Mouse (Mus musculus) forebrain, embryonic 15.5 days (tissue): ENCODE measurements at regions not wholly inside any gene's neighbourhood (a gene's known extent, or its start where the extent isn't known, plus 50 kb on each side); places are given as distances from the start of the nearest gene placed in this dataset.
A peak's percentile ranks its signal among the peaks of the same experiment; 100 is the strongest.

Experiments
- ATAC-seq: fragments of 200-750 bp; cut with Nextera tagmentation; replicated peaks from 2 replicates; pipeline ENCODE4 v1.8.0; 2017; ENCODE audit warnings: mild to moderate bottlenecking, moderate TSS enrichment, moderate library complexity
- H3K27ac ChIP-seq: fragments of 300-500 bp; sonication (generic); replicated peaks from 2 replicates; pipeline ENCODE4 v1.5.1; 2015; ENCODE audit warnings: mild to moderate bottlenecking, inconsistent platforms
- H3K27me3 ChIP-seq: fragments of 300-500 bp; sonication (generic); 2 replicates; pipeline ENCODE4 v1.6.1; 2015; ENCODE audit warnings: inconsistent platforms
- H3K36me3 ChIP-seq: fragments of 300-500 bp; sonication (generic); 2 replicates; pipeline ENCODE4 v1.6.1; 2015; ENCODE audit warnings: mild to moderate bottlenecking, inconsistent platforms
- H3K4me1 ChIP-seq: fragments of 300-500 bp; sonication (generic); 2 replicates; pipeline ENCODE4 v1.6.1; 2015; ENCODE audit warnings: inconsistent platforms
- H3K4me2 ChIP-seq: fragments of 300-500 bp; sonication (generic); replicated peaks from 2 replicates; pipeline ENCODE4 v1.6.1; 2015; ENCODE audit warnings: mild to moderate bottlenecking, inconsistent platforms
- H3K4me3 ChIP-seq: fragments of 300-500 bp; sonication (generic); 2 replicates; pipeline ENCODE4 v1.5.1; 2015; ENCODE audit warnings: mild to moderate bottlenecking, inconsistent platforms
- H3K9ac ChIP-seq: fragments of 300-500 bp; sonication (generic); replicated peaks from 2 replicates; pipeline ENCODE4 v1.6.1; 2015; ENCODE audit warnings: mild to moderate bottlenecking, inconsistent platforms
- H3K9me3 ChIP-seq: fragments of 300-500 bp; sonication (generic); 2 replicates; pipeline ENCODE4 v1.6.1; 2016; ENCODE audit warnings: inconsistent platforms
- WGBS: fragments of 180-500 bp; shearing (Covaris S2); methylation state at CpG from one replicate; pipeline ENCODE4 v1.1.7; 2015; ENCODE audit warnings: mixed read lengths; 5-methylcytosine and 5-hydroxymethylcytosine counted together

DNA sequence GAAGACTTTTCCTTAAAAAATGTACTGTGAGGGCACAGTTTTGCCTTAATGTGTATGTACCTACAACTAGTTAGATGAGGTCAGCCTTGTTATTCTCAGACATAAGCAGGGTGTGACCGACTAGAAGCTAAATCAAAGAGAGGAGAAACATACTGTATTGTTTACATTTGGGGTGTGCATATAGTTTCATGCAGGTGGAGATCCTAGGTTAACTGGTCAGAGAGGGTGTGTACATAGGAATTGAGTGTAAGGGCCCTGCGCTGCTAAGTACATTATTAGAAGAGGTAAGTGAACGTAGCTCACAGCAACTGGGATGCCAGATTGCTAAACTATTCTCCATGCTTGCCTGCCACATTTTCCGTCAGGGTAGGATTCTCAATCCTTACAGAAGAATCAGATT, 180.6 kb upstream of the Arrdc4 start:
- Histone ChIP-seq H3K36me3 (no peaks in the 10 kb centered on the region), H3K9ac (no peak overlapping the region), H3K4me3 (no peak overlapping the region), H3K27me3 (no peaks in the 10 kb centered on the region), H3K9me3 (no peaks in the 10 kb centered on the region), H3K27ac (no peak overlapping the region), H3K4me1 (0 out of 2 replicates have a peak, but pooled peaks cover 6% of the 10 kb centered on the region), H3K4me2 (no peak overlapping the region)
- ATAC-seq: no peak
- WGBS: 85% methylated on average over 4 of the region's 4 CpGs

DNA sequence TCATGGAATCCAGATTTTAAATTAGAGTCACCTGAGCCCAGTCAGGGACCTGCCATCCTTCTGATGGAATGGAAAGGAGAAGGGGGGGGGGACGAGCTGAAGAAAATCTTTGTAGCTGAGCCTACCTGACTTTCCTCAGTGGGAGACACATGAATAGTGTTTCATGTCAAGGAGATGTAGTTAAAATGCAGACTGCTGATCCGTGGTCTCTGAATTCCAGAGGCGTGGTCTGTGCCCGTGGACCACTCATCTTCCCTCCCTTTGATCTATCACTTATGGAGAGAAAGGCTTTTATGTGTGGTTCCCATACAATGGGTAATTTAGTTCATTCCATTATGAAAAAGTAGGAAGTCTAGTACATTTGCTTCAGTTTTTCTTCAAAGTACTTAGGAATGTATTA, 176.6 kb upstream of the Arrdc4 start:
- Histone ChIP-seq H3K27me3 (no peaks in the 10 kb centered on the region), H3K27ac (no peak overlapping the region), H3K4me1 (0 out of 2 replicates have a peak, but pooled peaks cover 2% of the 10 kb centered on the region), H3K4me3 (no peak overlapping the region), H3K9ac (no peak overlapping the region), H3K36me3 (no peaks in the 10 kb centered on the region), H3K9me3 (no peaks in the 10 kb centered on the region), H3K4me2 (no peak overlapping the region)
- no peak for ATAC-seq
- 64% methylated on average over 4 of the region's 4 CpGs for WGBS

- WGBS: 93% methylated on average over 9 of the region's 9 CpGs
- no peak overlapping the region for H3K4me2 ChIP-seq
- H3K4me1 ChIP-seq: peaks cover 6% of the 10 kb centered on the region; the same call in 1 of the 2 replicates
- no peak for ATAC-seq
- H3K9ac ChIP-seq: no peak overlapping the region
- H3K36me3 ChIP-seq: no peaks in the 10 kb centered on the region
- H3K27ac ChIP-seq: no peak overlapping the region
- H3K9me3 ChIP-seq: no peaks in the 10 kb centered on the region
- H3K27me3 ChIP-seq: no peaks in the 10 kb centered on the region
- H3K4me3 ChIP-seq: no peak overlapping the region
These were observed 169.8 kb upstream of the Arrdc4 start for GRCm38 (mm10) chr7:68918632-68919435.

GRCm38 (mm10) chr7:68917876-68918200, 168.8 kb upstream of the Arrdc4 start:
- Histone ChIP-seq H3K27me3 (no peaks in the 10 kb centered on the region), H3K9me3 (no peaks in the 10 kb centered on the region), H3K36me3 (no peaks in the 10 kb centered on the region), H3K4me3 (no peak overlapping the region), H3K27ac (no peak overlapping the region), H3K4me1 (peaks cover 6% of the 10 kb centered on the region; the same call in 1 of the 2 replicates), H3K9ac (no peak overlapping the region), H3K4me2 (no peak overlapping the region)
- ATAC-seq: no peak
- WGBS: 52% methylated on average over 2 of the region's 2 CpGs

- H3K36me3 ChIP-seq: no peaks in the 10 kb centered on the region
- peaks cover 6% of the 10 kb centered on the region; the same call in 1 of the 2 replicates for H3K4me1 ChIP-seq
- no peak for ATAC-seq
- no peaks in the 10 kb centered on the region for H3K27me3 ChIP-seq
- H3K9ac ChIP-seq: no peak overlapping the region
- no peak overlapping the region for H3K4me2 ChIP-seq
- H3K9me3 ChIP-seq: no peaks in the 10 kb centered on the region
- WGBS: 77% methylated on average over 21 of the region's 21 CpGs
- H3K27ac ChIP-seq: no peak overlapping the region
- H3K4me3 ChIP-seq: no peak overlapping the region
These were observed 168.3 kb upstream of the Arrdc4 start for GRCm38 (mm10) chr7:68917137-68917875.

- 85% methylated on average over 9 of the region's 9 CpGs for WGBS
- H3K9me3 ChIP-seq: no peaks in the 10 kb centered on the region
- no peak for ATAC-seq
These were observed 166.9 kb upstream of the Arrdc4 start for GRCm38 (mm10) chr7:68915976-68916375.

DNA sequence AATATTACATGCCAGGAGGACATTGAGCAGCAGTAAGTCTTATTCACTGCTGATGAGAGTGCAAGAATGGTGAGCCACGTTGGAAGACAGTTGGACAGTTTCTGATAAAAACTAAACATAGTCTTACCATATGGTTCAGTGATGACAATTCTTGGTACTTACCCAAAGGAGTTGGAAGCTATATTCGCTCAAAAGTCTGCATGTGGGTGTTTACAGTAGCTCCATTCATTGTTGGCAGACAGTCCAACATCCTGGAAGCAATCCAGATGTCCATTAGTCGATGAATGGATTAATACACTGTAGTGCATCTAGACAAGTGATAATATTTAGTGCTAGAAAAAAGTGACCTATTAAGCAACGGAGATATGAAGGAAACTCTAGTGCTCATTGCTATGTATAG, 165.3 kb upstream of the Arrdc4 start:
- no peak overlapping the region for H3K27ac ChIP-seq
- H3K4me3 ChIP-seq: no peak overlapping the region
- no peaks in the 10 kb centered on the region for H3K9me3 ChIP-seq
- peak; percentile 35; the same call in 1 of the 2 replicates for ATAC-seq
- H3K4me2 ChIP-seq: no peak overlapping the region
- 37% methylated on average over 4 of the region's 4 CpGs for WGBS
- H3K9ac ChIP-seq: no peak overlapping the region
- no peaks in the 10 kb centered on the region for H3K27me3 ChIP-seq
- no peaks in the 10 kb centered on the region for H3K36me3 ChIP-seq
- H3K4me1 ChIP-seq: peaks cover 6% of the 10 kb centered on the region; the same call in 1 of the 2 replicates

More at GRCm38 (mm10) chr7:68915976-68916375, 166.9 kb upstream of the Arrdc4 start:
- no peak overlapping the region for H3K4me2 ChIP-seq
- no peaks in the 10 kb centered on the region for H3K36me3 ChIP-seq
- no peaks in the 10 kb centered on the region for H3K27me3 ChIP-seq
- H3K9ac ChIP-seq: no peak overlapping the region
- H3K27ac ChIP-seq: no peak overlapping the region
- H3K4me1 ChIP-seq: peaks cover 6% of the 10 kb centered on the region; the same call in 1 of the 2 replicates
- no peak overlapping the region for H3K4me3 ChIP-seq

DNA sequence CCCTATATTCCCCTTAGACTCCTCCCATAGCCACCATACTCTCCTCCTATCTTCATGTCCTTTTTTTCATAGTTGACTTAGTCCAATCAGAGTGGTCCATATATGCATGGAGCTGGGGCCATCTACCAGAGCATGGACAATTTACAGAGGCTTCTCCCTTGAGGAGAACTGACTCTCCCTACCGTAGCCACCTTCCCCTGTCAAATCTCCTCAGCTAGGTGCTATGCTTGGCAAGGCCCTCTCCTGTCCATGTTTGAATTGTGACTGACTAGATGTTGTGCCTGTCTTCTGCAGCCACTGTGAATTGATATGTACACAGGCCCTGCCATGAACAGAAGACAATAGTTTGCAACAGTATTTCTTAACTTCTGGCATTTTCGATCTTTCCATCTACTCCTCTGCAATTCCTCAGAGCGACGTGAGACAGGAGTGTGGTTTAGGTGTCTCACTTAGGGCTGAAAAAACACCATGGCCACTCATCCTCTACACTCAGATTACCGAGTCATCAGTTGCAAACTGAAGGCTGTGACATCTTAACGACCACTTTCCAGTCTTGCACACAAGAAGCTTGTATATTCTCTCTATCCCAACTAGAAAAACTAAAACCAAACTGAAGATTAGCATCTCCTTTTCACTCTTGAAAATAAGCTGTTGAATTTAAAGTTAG, 163.1 kb upstream of the Arrdc4 start:
- Histone ChIP-seq H3K4me2 (no peak overlapping the region), H3K4me3 (no peak overlapping the region)

DNA sequence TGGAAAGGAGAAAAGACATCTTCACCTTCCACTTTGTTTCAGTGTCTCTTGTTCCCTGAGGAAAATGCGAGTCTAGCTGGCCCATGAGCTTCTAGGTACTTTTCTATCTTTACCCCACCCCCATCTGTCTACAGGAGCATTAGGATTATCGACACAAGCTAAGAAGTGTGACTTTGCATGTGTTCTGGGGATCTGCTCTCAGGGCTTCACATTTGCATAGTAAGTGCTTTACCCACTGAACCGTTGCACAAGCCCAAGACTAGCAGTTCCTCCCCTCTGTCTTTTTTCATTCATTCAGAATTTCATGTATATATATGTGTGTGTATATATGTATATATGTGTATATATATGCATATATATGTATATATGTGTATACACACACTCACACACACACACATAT, 162.5 kb upstream of the Arrdc4 start:
- WGBS: 75% methylated on average over 3 of the region's 3 CpGs
- Histone ChIP-seq H3K4me3 (no peak overlapping the region), H3K4me2 (no peak overlapping the region), H3K4me1 (peaks cover 24% of the 10 kb centered on the region), H3K9ac (no peak overlapping the region), H3K36me3 (no peaks in the 10 kb centered on the region), H3K9me3 (no peaks in the 10 kb centered on the region), H3K27ac (no peak overlapping the region), H3K27me3 (no peaks in the 10 kb centered on the region)
- ATAC-seq: no peak

More for the DNA sequence above, 163.1 kb upstream of the Arrdc4 start:
- H3K27ac ChIP-seq: no peak overlapping the region
- H3K9me3 ChIP-seq: no peaks in the 10 kb centered on the region
- H3K9ac ChIP-seq: no peak overlapping the region
- 89% methylated on average over 6 of the region's 6 CpGs for WGBS
- ATAC-seq: no peak
- H3K27me3 ChIP-seq: no peaks in the 10 kb centered on the region
- no peaks in the 10 kb centered on the region for H3K36me3 ChIP-seq
- peaks cover 23% of the 10 kb centered on the region for H3K4me1 ChIP-seq

GRCm38 (mm10) chr7:68909694-68910093, 160.7 kb upstream of the Arrdc4 start:
- no peak overlapping the region for H3K4me3 ChIP-seq
- H3K27ac ChIP-seq: no peak overlapping the region
- no peak overlapping the region for H3K9ac ChIP-seq
- H3K4me1 ChIP-seq: peaks cover 24% of the 10 kb centered on the region
- H3K36me3 ChIP-seq: no peaks in the 10 kb centered on the region
- no peaks in the 10 kb centered on the region for H3K9me3 ChIP-seq
- no peaks in the 10 kb centered on the region for H3K27me3 ChIP-seq
- no peak overlapping the region for H3K4me2 ChIP-seq
- ATAC-seq: no peak
- 93% methylated on average over 1 of the region's 1 CpGs for WGBS

GRCm38 (mm10) chr7:68908401-68908834, 159.4 kb upstream of the Arrdc4 start:
- Histone ChIP-seq H3K4me2 (no peak overlapping the region), H3K9me3 (no peaks in the 10 kb centered on the region), H3K9ac (no peak overlapping the region), H3K36me3 (no peaks in the 10 kb centered on the region), H3K4me3 (no peak overlapping the region), H3K27ac (peak overlapping the region; percentile 43), H3K4me1 (peaks cover 18% of the 10 kb centered on the region), H3K27me3 (no peaks in the 10 kb centered on the region)
- peak; percentile 62 for ATAC-seq
- WGBS: 30% methylated on average over 1 of the region's 1 CpGs

GRCm38 (mm10) chr7:68907867-68908266, 158.8 kb upstream of the Arrdc4 start:
- Histone ChIP-seq H3K4me1 (peaks cover 18% of the 10 kb centered on the region), H3K27ac (no peak overlapping the region), H3K27me3 (no peaks in the 10 kb centered on the region), H3K4me3 (no peak overlapping the region), H3K4me2 (no peak overlapping the region), H3K36me3 (no peaks in the 10 kb centered on the region), H3K9ac (no peak overlapping the region), H3K9me3 (no peaks in the 10 kb centered on the region)
- WGBS: 55% methylated on average over 7 of the region's 7 CpGs
- ATAC-seq: peak; percentile 65; the same call in 1 of the 2 replicates
